Mouse (Mus musculus) heart, adult 2 months (tissue): ENCODE measurements around the gene Med20. TPM values are rescaled to one million over a fixed set of nuclear protein-coding genes. Genes with fewer than 3 reads are reported as not detected.

Experiments
- DNase-seq, 2 experiments: peaks; one replicate each; pipeline ENCODE4 v3.0.0; 2021
- H3K27ac ChIP-seq: fragments of 200-600 bp; 2 replicates; pipeline ENCODE4 v1.8.1; 2022
- H3K27me3 ChIP-seq: fragments of 200-500 bp; 2 replicates; pipeline ENCODE4 v1.6.1; 2012; ENCODE audit warnings: mild to moderate bottlenecking, low read length, inconsistent platforms, mixed read lengths; ENCODE audit not compliant: control insufficient read depth, insufficient read depth
- H3K36me3 ChIP-seq: fragments of 200-500 bp; 2 replicates; pipeline ENCODE4 v1.6.1; 2012; ENCODE audit warnings: low read length, inconsistent platforms; ENCODE audit not compliant: control insufficient read depth, insufficient read depth
- H3K4me1 ChIP-seq: fragments of 200-500 bp; 2 replicates; pipeline ENCODE4 v1.6.1; 2011; ENCODE audit warnings: low read length; ENCODE audit not compliant: control insufficient read depth, insufficient read depth
- H3K4me3 ChIP-seq: fragments of 200-600 bp; 2 replicates; pipeline ENCODE4 v1.8.1; 2022
- H3K79me2 ChIP-seq: fragments of 200-500 bp; replicated peaks from 2 replicates; pipeline ENCODE4 v1.6.1; 2012; ENCODE audit warnings: mild to moderate bottlenecking, inconsistent platforms, low read length, moderate library complexity, mixed read lengths; ENCODE audit not compliant: control insufficient read depth, insufficient read depth
- H3K9ac ChIP-seq: fragments of 200-500 bp; 2 replicates; pipeline ENCODE4 v1.6.1; 2012; ENCODE audit warnings: low read depth, mild to moderate bottlenecking, control low read depth, inconsistent platforms, low read length, mixed read lengths
- CTCF ChIP-seq: fragments of 200-600 bp; IDR thresholded peaks from 2 replicates; pipeline ENCODE4 v1.8.1; 2022; ENCODE audit warnings: antibody characterized with exemption, mild to moderate bottlenecking, moderate library complexity
- EP300 ChIP-seq: fragments of 200-500 bp; IDR thresholded peaks from 2 replicates; pipeline ENCODE4 v1.6.1; 2011; ENCODE audit warnings: low read depth, low read length, control low read depth; ENCODE audit not compliant: insufficient read depth
- POLR2A ChIP-seq: fragments of 200-500 bp; IDR thresholded peaks from 2 replicates; pipeline ENCODE4 v1.6.1; 2011; ENCODE audit warnings: mild to moderate bottlenecking, low read depth, low read length, control low read depth; ENCODE audit not compliant: insufficient read depth
- WGBS: fragments of 180-500 bp; shearing (Covaris S2); methylation state at CpG from one replicate; pipeline ENCODE4 v1.1.7; 2018; 5-methylcytosine and 5-hydroxymethylcytosine counted together
- intact Hi-C: fragments of 180-260 bp; cut with DNase I; formaldehyde crosslinking; loops from one replicate; pipeline ENCODE4 v1.15.1; 2025
- polyA plus RNA-seq: library from polyadenylated mRNA; depleted of rRNA; stranded (reverse); fragments of >200 nt; gene quantifications from 2 replicates; pipeline ENCODE4 v1.2.3, GENCODE M21; 2012
- total RNA-seq, 2 experiments: library from RNA; stranded (reverse); gene quantifications; 2 replicates each; pipeline ENCODE4 v1.2.3; 2021

Gene Med20
- total and polyA plus RNA-seq, 3 experiments: 13.5 to 17.4 (median 15.0) TPM

- H3K4me3 ChIP-seq: no peak overlapping the region
These were observed 46.5 kb downstream of the Med20 start for GRCm38 (mm10) chr17:47657901-47658300.

DNA sequence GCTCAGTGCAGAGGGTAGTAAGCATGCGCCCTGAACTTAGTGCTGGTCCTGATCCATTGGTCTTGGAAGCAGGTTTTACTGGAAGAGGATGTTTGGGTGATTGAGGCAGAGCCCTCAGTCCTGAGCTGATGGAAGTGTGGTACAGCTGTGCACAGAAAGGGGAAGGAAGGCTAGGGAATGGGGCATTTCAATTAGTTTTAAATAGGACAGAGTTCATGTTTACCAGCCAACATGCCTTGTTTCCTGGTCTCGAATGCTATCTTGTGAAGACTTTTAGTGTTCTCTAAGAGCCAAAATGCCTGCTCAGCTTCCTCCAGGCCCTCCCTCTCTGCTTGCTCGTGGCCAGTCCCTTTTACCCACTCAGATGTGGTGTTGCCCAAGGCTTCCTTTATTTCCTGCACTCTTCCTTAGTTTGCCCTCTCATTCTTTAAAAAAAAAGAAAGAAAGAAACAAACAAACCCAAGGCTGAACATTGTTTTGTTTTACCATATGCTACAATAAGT lies 47.4 kb downstream of the Med20 start:
- H3K36me3 ChIP-seq: no peaks in the 10 kb centered on the region
- intact Hi-C loops: no loop called here
- H3K79me2 ChIP-seq: no peaks in the 10 kb centered on the region
- H3K4me1 ChIP-seq: no peaks in the 10 kb centered on the region
- 69% methylated on average over 3 of the region's 3 CpGs for WGBS
- H3K27ac ChIP-seq: no peak overlapping the region
- H3K4me3 ChIP-seq: no peak overlapping the region
- H3K9ac ChIP-seq: no peak overlapping the region
- no peak for DNase-seq
- no peaks in the 10 kb centered on the region for H3K27me3 ChIP-seq
- TF ChIP-seq CTCF (no peak), EP300 (no peak), POLR2A (no peak)

More at GRCm38 (mm10) chr17:47657901-47658300, 46.5 kb downstream of the Med20 start:
- Histone ChIP-seq H3K4me1 (no peaks in the 10 kb centered on the region), H3K36me3 (no peaks in the 10 kb centered on the region), H3K9ac (no peak overlapping the region), H3K79me2 (no peaks in the 10 kb centered on the region), H3K27me3 (no peaks in the 10 kb centered on the region), H3K27ac (no peak overlapping the region)
- TF ChIP-seq EP300 (no peak), CTCF (no peak), POLR2A (no peak)
- 65% methylated on average over 4 of the region's 4 CpGs for WGBS
- no peak for DNase-seq
- intact Hi-C loops: no loop called here

- no peak overlapping the region for H3K4me3 ChIP-seq
- no peaks in the 10 kb centered on the region for H3K36me3 ChIP-seq
- no peaks in the 10 kb centered on the region for H3K79me2 ChIP-seq
- TF ChIP-seq POLR2A (no peak), CTCF (no peak), EP300 (no peak)
- no peaks in the 10 kb centered on the region for H3K27me3 ChIP-seq
- DNase-seq: no peak
- no peak overlapping the region for H3K9ac ChIP-seq
- no peaks in the 10 kb centered on the region for H3K4me1 ChIP-seq
- H3K27ac ChIP-seq: no peak overlapping the region
- WGBS: 79% methylated on average over 9 of the region's 9 CpGs
- intact Hi-C loops: no loop called here
These were observed 51.8 kb downstream of the Med20 start for GRCm38 (mm10) chr17:47663009-47663713.

GRCm38 (mm10) chr17:47664474-47664873 lies 53.1 kb downstream of the Med20 start:
- intact Hi-C loops: no loop called here
- no peak overlapping the region for H3K27ac ChIP-seq
- 71% methylated on average over 7 of the region's 7 CpGs for WGBS

DNA sequence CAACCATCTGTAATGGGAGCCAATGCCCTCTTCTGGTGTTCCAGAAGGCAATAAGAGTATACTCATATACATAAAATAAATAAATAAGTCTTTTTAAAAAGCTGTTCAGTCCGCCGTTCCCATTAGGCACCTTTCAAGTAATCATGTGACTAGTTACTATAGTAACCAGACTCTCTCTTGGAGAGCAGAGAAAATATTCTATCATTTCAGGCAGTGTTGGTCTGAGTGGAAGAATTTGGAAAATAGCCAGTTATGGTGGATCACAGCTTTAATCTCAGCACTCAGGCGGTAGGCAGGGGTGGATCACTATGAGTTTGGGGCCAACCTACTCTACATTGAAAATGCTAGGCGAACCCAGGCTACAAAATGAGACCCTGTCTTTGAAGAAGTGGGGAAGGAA lies 57.8 kb downstream of the Med20 start:
- no peaks in the 10 kb centered on the region; the same call in 1 of the 2 replicates for H3K4me1 ChIP-seq
- H3K27me3 ChIP-seq: no peaks in the 10 kb centered on the region
- TF ChIP-seq POLR2A (no peak), CTCF (no peak), EP300 (no peak)
- 82% methylated on average over 4 of the region's 4 CpGs for WGBS
- H3K4me3 ChIP-seq: no peak overlapping the region
- H3K36me3 ChIP-seq: no peaks in the 10 kb centered on the region
- intact Hi-C loops: no loop called here
- no peak for DNase-seq
- H3K79me2 ChIP-seq: no peaks in the 10 kb centered on the region
- H3K9ac ChIP-seq: no peak overlapping the region
- H3K27ac ChIP-seq: no peak overlapping the region

More at GRCm38 (mm10) chr17:47664474-47664873, 53.1 kb downstream of the Med20 start:
- Histone ChIP-seq H3K4me1 (no peaks in the 10 kb centered on the region), H3K27me3 (no peaks in the 10 kb centered on the region), H3K79me2 (no peaks in the 10 kb centered on the region), H3K36me3 (no peaks in the 10 kb centered on the region), H3K9ac (no peak overlapping the region), H3K4me3 (no peak overlapping the region)
- TF ChIP-seq EP300: no peak
- no peak for TF ChIP-seq POLR2A
- no peak for TF ChIP-seq CTCF
- DNase-seq: no peak

DNA sequence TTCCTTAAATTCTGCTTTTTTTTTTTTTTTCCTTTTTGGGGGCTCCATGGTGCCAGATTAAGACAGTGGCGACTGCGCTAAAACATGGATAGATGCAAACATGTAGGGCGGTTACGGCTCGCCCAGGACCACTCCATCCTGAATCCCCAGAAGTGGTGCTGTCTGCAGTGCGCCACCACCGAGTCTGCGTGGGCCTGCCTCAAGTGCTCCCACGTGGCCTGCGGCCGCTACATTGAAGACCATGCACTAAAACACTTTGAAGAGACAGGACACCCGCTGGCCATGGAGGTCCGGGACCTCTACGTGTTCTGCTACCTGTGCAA lies 60.6 kb downstream of the Med20 start:
- H3K27me3 ChIP-seq: no peaks in the 10 kb centered on the region
- TF ChIP-seq CTCF: no peak
- TF ChIP-seq POLR2A: no peak
- no peak for TF ChIP-seq EP300
- no peaks in the 10 kb centered on the region for H3K79me2 ChIP-seq
- 48% methylated on average over 14 of the region's 14 CpGs for WGBS
- H3K9ac ChIP-seq: peak overlapping the region; percentile 58
- peak overlapping the region; percentile 38 for H3K4me3 ChIP-seq
- H3K27ac ChIP-seq: no peak overlapping the region; the same call in 1 of the 2 replicates
- no peaks in the 10 kb centered on the region for H3K36me3 ChIP-seq
- intact Hi-C loops: loop anchor here (10.0 kb wide), 1 partner anchor 157 kb away; no protein-coding TSS in a partner anchor
- DNase-seq: no peak
- no peaks in the 10 kb centered on the region; the same call in 1 of the 2 replicates for H3K4me1 ChIP-seq
